Mouse (Mus musculus): ENCODE data around the gene Shisa9. TPM values are rescaled to one million over a fixed set of nuclear protein-coding genes. Genes with fewer than 3 reads are reported as not detected.

Gene Shisa9
- polyA plus RNA-seq, 1 experiment = 36.4 TPM

- H3K4me3 ChIP-seq (ENCODE audit: insufficient read depth, low read length) = no peak overlapping the region
- no peak for TF ChIP-seq CTCF (IDR thresholded peaks at IDR 0.05; ENCODE audit: extremely low read depth, insufficient read depth, low read length)
- no peak for TF ChIP-seq POLR2A (IDR thresholded peaks at IDR 0.05; ENCODE audit: extremely low read depth, insufficient read depth, low read length)
Measured at GRCm38 (mm10) chr16:12315627-12316026, 331.7 kb downstream of the Shisa9 start.

More at GRCm38 (mm10) chr16:12315627-12316026, 331.7 kb downstream of the Shisa9 start:
- no peaks in the 10 kb centered on the region for H3K4me1 ChIP-seq (ENCODE audit: control insufficient read depth, insufficient read depth, low read length)
- H3K27ac ChIP-seq (ENCODE audit: insufficient read depth, low read length) = no peak overlapping the region

Other genes starting within 250 kb of the Shisa9 start
- gene Cpped1, start 74.7 kb upstream of the Shisa9 start, polyA plus RNA-seq (2012; rRNA removed) = 24.7 and 25.6 TPM in 2 replicates

Measured in cortical plate, adult 2 months (tissue).